Mouse (Mus musculus): ENCODE measurements around the gene Drd3.

DNA sequence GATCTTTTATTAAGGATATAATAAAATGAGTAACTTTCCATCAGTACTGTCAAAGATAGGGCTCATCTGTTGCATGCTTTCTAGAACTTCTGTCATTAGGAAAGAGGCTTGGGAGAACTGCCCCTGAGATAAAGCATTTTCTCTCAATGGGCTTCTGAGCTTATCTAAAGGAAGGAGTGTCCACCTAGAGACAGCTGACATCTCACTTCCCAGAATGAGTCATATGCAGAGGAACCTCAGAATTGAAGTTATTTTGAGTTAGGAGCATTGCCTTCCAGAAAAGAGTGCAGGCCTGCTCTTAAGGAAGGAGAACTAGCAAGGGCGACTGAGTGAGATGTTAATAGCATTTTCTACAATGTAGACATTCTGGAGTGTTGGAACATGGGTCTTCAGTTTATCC lies 87.4 kb downstream of the Drd3 start:
- no peak for TF ChIP-seq CTCF (IDR thresholded peaks at IDR 0.05; ENCODE audit: low read depth, low read length)
- no peak for TF ChIP-seq POLR2A (IDR thresholded peaks at IDR 0.05; ENCODE audit: extremely low read depth, insufficient read depth, low read length)

All from liver, adult 2 months (tissue).